Mouse (Mus musculus): ENCODE results near the gene Rassf7. TPM values are rescaled to one million over a fixed set of nuclear protein-coding genes. Genes with fewer than 3 reads are reported as not detected.

Gene Rassf7
- 29.4 TPM for polyA plus RNA-seq (2017; shearing (Covaris generic))

DNA sequence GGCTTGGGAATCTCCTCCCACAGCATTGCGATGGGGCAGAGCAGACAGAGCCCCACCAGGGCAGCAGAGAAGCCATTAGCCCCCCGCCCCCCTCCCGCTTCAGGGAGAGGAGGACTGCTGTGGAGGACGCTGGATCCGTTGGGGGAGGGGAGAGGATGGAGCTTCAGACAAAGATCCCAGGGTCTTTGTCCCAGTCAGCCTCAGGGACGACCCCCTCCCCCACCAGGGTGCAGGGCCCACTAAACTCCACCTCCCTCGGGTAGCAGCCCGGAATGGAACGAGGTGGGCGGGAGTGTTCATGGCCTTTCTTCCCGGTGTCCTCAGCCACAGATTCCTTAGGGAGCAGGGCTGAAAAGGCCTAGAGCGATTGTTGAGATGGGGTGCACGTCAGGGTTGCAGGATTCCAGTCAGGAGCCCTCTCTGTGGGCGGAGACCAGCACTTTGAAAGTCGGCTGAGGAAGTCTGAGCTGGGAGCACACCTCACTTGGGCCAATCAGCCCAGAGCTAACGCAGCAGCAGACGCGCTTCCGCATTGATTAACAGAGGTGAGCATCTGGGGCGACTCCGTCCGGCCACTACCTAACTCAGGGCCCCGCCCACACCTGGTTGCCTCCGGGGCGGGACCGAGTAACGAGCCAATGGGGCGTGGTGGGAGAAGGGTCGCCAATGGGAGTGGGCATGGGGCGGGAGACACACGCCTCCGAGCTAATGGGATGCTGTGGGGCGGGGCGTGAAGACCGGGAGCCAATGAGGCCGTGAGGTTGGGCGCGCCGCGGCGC is at the start of gene Rassf7:
Gene Rassf7, plus strand, starts transcription at position 760 of the 779 bp plus-strand sequence.

DNA sequence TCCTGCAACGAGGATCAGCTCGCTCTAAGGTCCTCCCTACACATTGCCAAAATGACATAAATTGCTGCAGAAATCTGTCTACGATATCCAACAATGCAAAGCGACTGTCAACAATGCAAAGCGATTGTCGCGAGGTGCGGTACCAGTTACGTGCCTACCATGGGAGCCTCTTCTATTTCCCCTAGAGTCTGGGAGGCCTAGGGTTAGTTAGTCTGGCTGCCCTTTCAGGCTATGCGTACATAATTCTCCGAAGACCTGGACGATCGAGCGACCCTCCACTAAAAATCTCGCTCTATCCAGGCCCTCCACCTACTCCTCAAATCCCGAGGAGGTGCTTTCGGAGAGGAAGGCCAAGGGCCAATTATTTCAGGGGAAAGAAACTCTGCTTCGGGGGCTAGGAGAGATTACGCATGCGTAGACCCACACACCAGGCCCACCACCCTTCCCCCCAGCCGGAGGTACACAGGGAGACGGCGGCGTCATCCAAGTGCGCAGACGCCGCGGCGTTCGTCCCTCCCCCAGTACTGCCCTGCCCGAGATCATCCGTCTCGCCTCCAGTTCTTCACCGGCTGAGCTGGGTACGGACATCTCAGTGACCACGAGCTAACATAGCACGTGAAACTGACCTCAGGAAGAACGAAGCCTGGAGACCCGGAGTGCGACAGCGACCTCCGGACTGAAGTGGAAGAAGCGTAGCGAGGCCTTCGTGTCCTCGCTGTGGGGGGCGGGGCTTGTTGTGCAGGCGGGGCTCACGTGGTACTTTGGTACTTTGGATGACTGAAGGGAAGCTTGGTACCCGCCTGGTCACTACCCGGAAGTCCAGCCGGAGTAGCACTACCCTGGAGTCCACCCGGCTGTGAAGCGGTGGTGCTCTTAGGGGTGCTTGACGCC is 43.3 kb upstream of the Rassf7 start, which contains the start of gene Rnh1:
Gene Rnh1, minus strand, starts transcription at position 742 of the 891 bp plus-strand sequence.

GRCm38 (mm10) chr7:141193948-141194347 is 21.7 kb upstream of the Rassf7 start, which contains the start of the genes Hras and Lrrc56:
Gene Hras, minus strand, starts transcription at chr7:141194005.
Gene Lrrc56, plus strand, starts transcription at chr7:141194157.

GRCm38 (mm10) chr7:141213605-141214235 is 1.9 kb upstream of the Rassf7 start, which contains the start of gene Lmntd2:
Gene Lmntd2, minus strand, starts transcription at chr7:141214080.

DNA sequence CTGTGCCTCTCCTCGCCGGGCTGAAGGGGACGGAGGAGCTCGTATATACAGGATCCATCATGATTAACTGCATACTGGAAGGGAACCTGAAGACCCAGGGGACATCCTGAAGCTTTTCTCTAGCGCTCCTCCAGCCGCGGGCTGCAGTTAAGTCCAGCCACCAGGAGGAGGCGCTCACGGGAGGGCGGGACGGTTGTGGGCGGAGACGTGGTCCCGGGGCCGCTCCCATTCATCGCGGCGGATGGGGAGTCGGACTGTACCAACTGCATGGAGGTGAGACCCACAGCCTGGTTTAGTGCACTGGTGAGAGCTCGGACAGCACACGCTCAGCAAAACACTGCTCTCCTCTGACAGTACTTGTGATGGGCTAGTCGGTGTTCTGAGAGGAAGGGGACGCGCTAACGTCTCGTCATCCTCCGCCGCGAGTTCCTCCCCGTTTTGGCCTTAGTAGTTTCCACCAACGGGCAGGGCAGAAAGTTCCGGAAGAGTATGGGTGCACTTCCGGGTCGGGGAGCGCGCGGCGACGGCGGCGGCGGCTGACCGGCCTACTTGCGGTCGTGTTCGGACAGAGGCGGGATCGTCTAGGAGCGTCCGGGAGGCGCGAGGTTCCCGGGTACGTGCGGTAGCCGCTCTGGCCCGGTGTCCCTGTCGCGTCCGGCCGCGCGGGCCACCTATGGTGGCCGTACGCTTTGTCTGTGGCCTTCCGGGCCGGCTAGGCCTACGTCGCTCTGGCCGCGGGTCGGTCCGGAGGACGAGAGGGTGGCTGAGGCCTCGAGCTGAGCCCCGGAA is 12.8 kb downstream of the Rassf7 start, which contains the start of gene Phrf1:
Gene Phrf1, plus strand, starts transcription at position 506 of the 789 bp plus-strand sequence.

DNA sequence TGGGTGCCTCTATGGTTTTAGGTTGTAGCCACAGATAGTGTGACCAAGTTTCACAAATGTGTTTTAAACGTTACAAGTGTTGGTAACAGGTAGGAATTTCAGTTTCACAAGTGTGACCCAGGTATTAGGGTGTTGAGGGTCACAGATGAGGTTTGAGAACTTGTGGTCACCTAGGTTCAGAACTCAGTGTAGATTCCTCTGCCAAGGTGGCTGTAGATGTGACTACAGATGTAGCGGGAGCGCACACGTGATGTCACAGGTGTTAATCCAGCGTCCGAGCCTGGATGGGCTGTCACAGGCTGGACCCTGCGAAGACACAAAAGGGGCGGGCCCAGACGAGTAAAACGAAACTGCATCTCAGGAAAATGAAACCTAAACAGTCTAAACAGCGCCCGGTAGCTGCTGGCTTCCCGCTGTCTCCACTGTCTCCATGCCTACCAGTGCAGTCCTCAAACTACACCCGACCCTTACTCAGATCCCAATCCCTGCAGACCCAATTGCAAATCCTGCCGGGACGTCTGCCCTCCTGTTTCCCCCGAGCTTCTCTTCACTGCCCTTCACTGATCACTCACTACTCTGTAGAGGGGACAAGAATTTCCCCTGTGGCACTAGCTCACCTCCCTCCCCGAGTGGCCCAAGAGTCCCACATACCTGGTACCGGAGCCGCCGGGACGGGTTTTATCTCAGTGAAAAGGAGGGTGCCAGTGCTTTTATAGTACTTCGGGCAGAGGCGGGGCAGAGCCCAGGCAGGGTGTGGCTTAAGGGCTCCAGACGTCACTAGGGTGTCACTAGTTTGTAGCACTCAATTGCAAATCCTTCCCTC is 50.3 kb downstream of the Rassf7 start, which contains the start of gene Irf7:
Gene Irf7, minus strand, starts transcription at position 743 of the 823 bp plus-strand sequence.

Other genes starting within 250 kb of the Rassf7 start
- not detected for gene Ifitm1, start 248.6 kb upstream of the Rassf7 start, polyA plus RNA-seq (2017; shearing (Covaris generic))
- 8.5 TPM for gene Ifitm3, start 205.1 kb upstream of the Rassf7 start, polyA plus RNA-seq (2017; shearing (Covaris generic))
- not detected for gene Ifitm6, start 197.9 kb upstream of the Rassf7 start, polyA plus RNA-seq (2017; shearing (Covaris generic))
- gene Gm17387, start 186.7 kb upstream of the Rassf7 start, polyA plus RNA-seq (2017; shearing (Covaris generic)), result not detected
- 15.5 TPM for gene B4galnt4, start 154.8 kb upstream of the Rassf7 start, polyA plus RNA-seq (2017; shearing (Covaris generic))
- 411 TPM for gene Pkp3, start 137.6 kb upstream of the Rassf7 start, polyA plus RNA-seq (2017; shearing (Covaris generic))
- 274 TPM for gene Sigirr, start 115.3 kb upstream of the Rassf7 start, polyA plus RNA-seq (2017; shearing (Covaris generic))
- not detected for gene Ano9, start 98.1 kb upstream of the Rassf7 start, polyA plus RNA-seq (2017; shearing (Covaris generic))
- gene Ptdss2, start 93.5 kb upstream of the Rassf7 start, polyA plus RNA-seq (2017; shearing (Covaris generic)), result 8.9 TPM
- gene Rnh1, start 43.0 kb upstream of the Rassf7 start, polyA plus RNA-seq (2017; shearing (Covaris generic)), result 159 TPM
- 5.2 TPM for gene Hras, start 21.9 kb upstream of the Rassf7 start, polyA plus RNA-seq (2017; shearing (Covaris generic))
- 3.4 TPM for gene Lrrc56, start 21.7 kb upstream of the Rassf7 start, polyA plus RNA-seq (2017; shearing (Covaris generic))
- 14.1 TPM for gene Lmntd2, start 1.8 kb upstream of the Rassf7 start, polyA plus RNA-seq (2017; shearing (Covaris generic))
- gene Phrf1, start 12.9 kb downstream of the Rassf7 start, polyA plus RNA-seq (2017; shearing (Covaris generic)), result 122 TPM
- 160 TPM for gene Irf7, start 50.6 kb downstream of the Rassf7 start, polyA plus RNA-seq (2017; shearing (Covaris generic))
- gene Cdhr5, start 60.9 kb downstream of the Rassf7 start, polyA plus RNA-seq (2017; shearing (Covaris generic)), result not detected
- not detected for gene Sct, start 63.3 kb downstream of the Rassf7 start, polyA plus RNA-seq (2017; shearing (Covaris generic))
- not detected for gene Drd4, start 76.1 kb downstream of the Rassf7 start, polyA plus RNA-seq (2017; shearing (Covaris generic))
- 15.6 TPM for gene Deaf1, start 111.8 kb downstream of the Rassf7 start, polyA plus RNA-seq (2017; shearing (Covaris generic))
- 48.1 TPM for gene Tmem80, start 111.9 kb downstream of the Rassf7 start, polyA plus RNA-seq (2017; shearing (Covaris generic))
- not detected for gene Eps8l2, start 123.0 kb downstream of the Rassf7 start, polyA plus RNA-seq (2017; shearing (Covaris generic))
- gene Taldo1, start 176.3 kb downstream of the Rassf7 start, polyA plus RNA-seq (2017; shearing (Covaris generic)), result 372 TPM
- 91.0 TPM for gene Gatd1, start 198.3 kb downstream of the Rassf7 start, polyA plus RNA-seq (2017; shearing (Covaris generic))
- gene Cend1, start 213.6 kb downstream of the Rassf7 start, polyA plus RNA-seq (2017; shearing (Covaris generic)), result 0.27 TPM
- gene Slc25a22, start 222.0 kb downstream of the Rassf7 start, polyA plus RNA-seq (2017; shearing (Covaris generic)), result 87.4 TPM
- 16.1 TPM for gene Pidd1, start 228.2 kb downstream of the Rassf7 start, polyA plus RNA-seq (2017; shearing (Covaris generic))
- 2,295 TPM for gene Rplp2, start 231.5 kb downstream of the Rassf7 start, polyA plus RNA-seq (2017; shearing (Covaris generic))
- 109 TPM for gene Pnpla2, start 239.3 kb downstream of the Rassf7 start, polyA plus RNA-seq (2017; shearing (Covaris generic))
- not detected for gene Cracr2b, start 245.2 kb downstream of the Rassf7 start, polyA plus RNA-seq (2017; shearing (Covaris generic))

All from CD4-positive, CD25-positive, alpha-beta regulatory T cell, adult 9 weeks (primary cell).